Mouse (Mus musculus): Measurements from ENCODE around the gene Dennd2d. TPM values are rescaled to one million over a fixed set of nuclear protein-coding genes. Genes with fewer than 3 reads are reported as not detected.
A peak's percentile ranks its signal among the peaks of the same experiment; 100 is the strongest.

Gene Dennd2d
- 0.84 and 1.2 TPM in 2 replicates for polyA plus RNA-seq (2015; fragmentation: Nextera tagmentation; extraction: Ambion mirVana)

GRCm38 (mm10) chr3:106482281-106483081 lies at the start of gene Dennd2d:
TSS of gene Dennd2d (plus strand) at chr3:106482405.
- Histone ChIP-seq H3K4me3 (ENCODE audit: low read length) (peak within 1 kb of the TSS; percentile 69), H3K27ac (ENCODE audit: low read depth, low read length) (no peak within 1 kb of the TSS), H3K36me3 (ENCODE audit: control insufficient read depth, insufficient read depth, low read length) (no peaks in the 10 kb centered on the region), H3K4me1 (ENCODE audit: control insufficient read depth, insufficient read depth, low read depth, low read length) (peaks cover 10% of the 10 kb centered on the region; the same call in 1 of the 2 replicates), H3K9ac (ENCODE audit: low read depth, low read length) (peak within 1 kb of the TSS; percentile 70), H3K27me3 (replicated peaks; ENCODE audit: control insufficient read depth, insufficient read depth, low read length) (peaks cover 6% of the 10 kb centered on the region; the same call in 1 of the 2 replicates), H3K9me3 (ENCODE audit: control insufficient read depth, low read length) (no peaks in the 10 kb centered on the region), H3K4me2 (ENCODE audit: low read length) (peak within 1 kb of the TSS; percentile 98)
- WGBS: 2% methylated on average over 37 of the region's 44 CpGs
- peak; percentile 80 for ATAC-seq

GRCm38 (mm10) chr3:106448571-106448970 lies 33.6 kb upstream of the Dennd2d start:
- Histone ChIP-seq H3K4me3 (ENCODE audit: low read length) (no peak overlapping the region), H3K4me2 (ENCODE audit: low read length) (no peak overlapping the region), H3K27me3 (replicated peaks; ENCODE audit: control insufficient read depth, insufficient read depth, low read length) (no peaks in the 10 kb centered on the region), H3K27ac (ENCODE audit: low read depth, low read length) (no peak overlapping the region), H3K9ac (ENCODE audit: low read depth, low read length) (no peak overlapping the region), H3K4me1 (ENCODE audit: control insufficient read depth, insufficient read depth, low read depth, low read length) (no peaks in the 10 kb centered on the region), H3K9me3 (ENCODE audit: control insufficient read depth, low read length) (no peaks in the 10 kb centered on the region), H3K36me3 (ENCODE audit: control insufficient read depth, insufficient read depth, low read length) (no peaks in the 10 kb centered on the region)
- ATAC-seq: peak; percentile 90

- no peak overlapping the region for H3K27ac ChIP-seq (ENCODE audit: low read depth, low read length)
- no peak overlapping the region for H3K4me3 ChIP-seq (ENCODE audit: low read length)
- H3K36me3 ChIP-seq (ENCODE audit: control insufficient read depth, insufficient read depth, low read length): no peaks in the 10 kb centered on the region
- no peak overlapping the region for H3K4me2 ChIP-seq (ENCODE audit: low read length)
- H3K9ac ChIP-seq (ENCODE audit: low read depth, low read length): no peak overlapping the region
- ATAC-seq: no peak
- no peaks in the 10 kb centered on the region for H3K27me3 ChIP-seq (replicated peaks; ENCODE audit: control insufficient read depth, insufficient read depth, low read length)
- H3K4me1 ChIP-seq (ENCODE audit: control insufficient read depth, insufficient read depth, low read depth, low read length): no peaks in the 10 kb centered on the region
- H3K9me3 ChIP-seq (ENCODE audit: control insufficient read depth, low read length): no peaks in the 10 kb centered on the region
Measured at GRCm38 (mm10) chr3:106448995-106449394, 33.2 kb upstream of the Dennd2d start.

GRCm38 (mm10) chr3:106449567-106449966 lies 32.6 kb upstream of the Dennd2d start:
- no peaks in the 10 kb centered on the region for H3K4me1 ChIP-seq (ENCODE audit: control insufficient read depth, insufficient read depth, low read depth, low read length)
- 81% methylated on average over 4 of the region's 4 CpGs for WGBS

GRCm38 (mm10) chr3:106452616-106453015 lies 29.6 kb upstream of the Dennd2d start:
- Histone ChIP-seq H3K4me2 (ENCODE audit: low read length) (no peak overlapping the region), H3K36me3 (ENCODE audit: control insufficient read depth, insufficient read depth, low read length) (no peaks in the 10 kb centered on the region), H3K27ac (ENCODE audit: low read depth, low read length) (no peak overlapping the region), H3K4me3 (ENCODE audit: low read length) (no peak overlapping the region), H3K9ac (ENCODE audit: low read depth, low read length) (no peak overlapping the region), H3K9me3 (ENCODE audit: control insufficient read depth, low read length) (no peaks in the 10 kb centered on the region), H3K4me1 (ENCODE audit: control insufficient read depth, insufficient read depth, low read depth, low read length) (no peaks in the 10 kb centered on the region), H3K27me3 (replicated peaks; ENCODE audit: control insufficient read depth, insufficient read depth, low read length) (no peaks in the 10 kb centered on the region)
- no peak for ATAC-seq
- 78% methylated on average over 4 of the region's 4 CpGs for WGBS

More at GRCm38 (mm10) chr3:106449567-106449966, 32.6 kb upstream of the Dennd2d start:
- Histone ChIP-seq H3K27me3 (replicated peaks; ENCODE audit: control insufficient read depth, insufficient read depth, low read length) (no peaks in the 10 kb centered on the region), H3K9me3 (ENCODE audit: control insufficient read depth, low read length) (no peaks in the 10 kb centered on the region), H3K9ac (ENCODE audit: low read depth, low read length) (no peak overlapping the region), H3K36me3 (ENCODE audit: control insufficient read depth, insufficient read depth, low read length) (no peaks in the 10 kb centered on the region), H3K27ac (ENCODE audit: low read depth, low read length) (no peak overlapping the region), H3K4me3 (ENCODE audit: low read length) (no peak overlapping the region), H3K4me2 (ENCODE audit: low read length) (no peak overlapping the region)
- ATAC-seq: no peak

- Histone ChIP-seq H3K4me3 (ENCODE audit: low read length) (no peak overlapping the region), H3K36me3 (ENCODE audit: control insufficient read depth, insufficient read depth, low read length) (no peaks in the 10 kb centered on the region), H3K4me2 (ENCODE audit: low read length) (no peak overlapping the region), H3K27me3 (replicated peaks; ENCODE audit: control insufficient read depth, insufficient read depth, low read length) (no peaks in the 10 kb centered on the region), H3K9me3 (ENCODE audit: control insufficient read depth, low read length) (no peaks in the 10 kb centered on the region), H3K27ac (ENCODE audit: low read depth, low read length) (no peak overlapping the region), H3K4me1 (ENCODE audit: control insufficient read depth, insufficient read depth, low read depth, low read length) (no peaks in the 10 kb centered on the region), H3K9ac (ENCODE audit: low read depth, low read length) (no peak overlapping the region)
- no peak for ATAC-seq
- WGBS: 78% methylated on average over 2 of the region's 2 CpGs
Measured at GRCm38 (mm10) chr3:106457298-106457869, 24.8 kb upstream of the Dennd2d start.

- H3K4me2 ChIP-seq (ENCODE audit: low read length): no peak overlapping the region
- no peaks in the 10 kb centered on the region for H3K36me3 ChIP-seq (ENCODE audit: control insufficient read depth, insufficient read depth, low read length)
- H3K9me3 ChIP-seq (ENCODE audit: control insufficient read depth, low read length): no peaks in the 10 kb centered on the region
- H3K27me3 ChIP-seq (replicated peaks; ENCODE audit: control insufficient read depth, insufficient read depth, low read length): no peaks in the 10 kb centered on the region
- H3K9ac ChIP-seq (ENCODE audit: low read depth, low read length): no peak overlapping the region
- H3K27ac ChIP-seq (ENCODE audit: low read depth, low read length): no peak overlapping the region
- WGBS: 96% methylated on average over 2 of the region's 2 CpGs
- H3K4me3 ChIP-seq (ENCODE audit: low read length): no peak overlapping the region
- H3K4me1 ChIP-seq (ENCODE audit: control insufficient read depth, insufficient read depth, low read depth, low read length): no peaks in the 10 kb centered on the region
- ATAC-seq: no peak
Measured at GRCm38 (mm10) chr3:106462059-106462470, 20.1 kb upstream of the Dennd2d start.

- H3K36me3 ChIP-seq (ENCODE audit: control insufficient read depth, insufficient read depth, low read length): no peaks in the 10 kb centered on the region
- ATAC-seq: no peak
- no peak overlapping the region for H3K4me3 ChIP-seq (ENCODE audit: low read length)
- H3K27ac ChIP-seq (ENCODE audit: low read depth, low read length): no peak overlapping the region
- H3K9ac ChIP-seq (ENCODE audit: low read depth, low read length): no peak overlapping the region
- no peaks in the 10 kb centered on the region for H3K27me3 ChIP-seq (replicated peaks; ENCODE audit: control insufficient read depth, insufficient read depth, low read length)
- no peaks in the 10 kb centered on the region for H3K9me3 ChIP-seq (ENCODE audit: control insufficient read depth, low read length)
- no peaks in the 10 kb centered on the region for H3K4me1 ChIP-seq (ENCODE audit: control insufficient read depth, insufficient read depth, low read depth, low read length)
- H3K4me2 ChIP-seq (ENCODE audit: low read length): no peak overlapping the region
- WGBS: 70% methylated on average over 3 of the region's 3 CpGs
Measured at GRCm38 (mm10) chr3:106462493-106462892, 19.7 kb upstream of the Dennd2d start.

GRCm38 (mm10) chr3:106464750-106465149 lies 17.5 kb upstream of the Dennd2d start:
- Histone ChIP-seq H3K4me2 (ENCODE audit: low read length) (no peak overlapping the region), H3K27ac (ENCODE audit: low read depth, low read length) (no peak overlapping the region), H3K9me3 (ENCODE audit: control insufficient read depth, low read length) (no peaks in the 10 kb centered on the region), H3K4me3 (ENCODE audit: low read length) (no peak overlapping the region), H3K4me1 (ENCODE audit: control insufficient read depth, insufficient read depth, low read depth, low read length) (no peaks in the 10 kb centered on the region), H3K36me3 (ENCODE audit: control insufficient read depth, insufficient read depth, low read length) (no peaks in the 10 kb centered on the region), H3K27me3 (replicated peaks; ENCODE audit: control insufficient read depth, insufficient read depth, low read length) (no peaks in the 10 kb centered on the region), H3K9ac (ENCODE audit: low read depth, low read length) (no peak overlapping the region)
- no peak for ATAC-seq
- 90% methylated on average over 1 of the region's 1 CpGs for WGBS
